Comparison of ENCODE assay signal across 11 mouse cellular contexts in genomic region chr14:122452701-122453387, GRCm38 (mm10). TPM values are rescaled to one million over a fixed set of nuclear protein-coding genes. Genes with fewer than 3 reads are reported as not detected.
A peak's percentile ranks its signal among the peaks of the same experiment; 100 is the strongest.
DNase-seq lines count a peak whose midpoint lies in the region; ATAC-seq and TF ChIP-seq lines count a peak whose summit lies in the region.
"Had no signal": no experiment of that assay in that cellular context is flagged by ENCODE, and none has a peak within 500 bp of the region (broad histone marks: within the 10 kb centered on the region; RNA-seq: fewer than 3 reads in every experiment).

No protein-coding gene starts in this region.

- H3K9ac ChIP-seq in embryonic facial prominence, embryonic 13.5 days = no peak overlapping the region
- H3K9ac ChIP-seq in hindbrain, embryonic 14.5 days = no peak overlapping the region
- H3K9ac ChIP-seq in neural tube, embryonic 11.5 days (ENCODE audit: low read length) = no peak overlapping the region
- H3K9ac ChIP-seq: stomach, embryonic 15.5 days had no signal

- H3K27me3 ChIP-seq in embryonic facial prominence, embryonic 13.5 days = peaks cover 76% of the 10 kb centered on the region
- H3K27me3 ChIP-seq in hindbrain, embryonic 14.5 days (ENCODE audit: control insufficient read depth, insufficient read depth, low read length) = peaks cover 73% of the 10 kb centered on the region
- H3K27me3 ChIP-seq in neural tube, embryonic 11.5 days (ENCODE audit: control insufficient read depth, insufficient read depth, low read length) = peaks cover 44% of the 10 kb centered on the region
- H3K27me3 ChIP-seq: Patski had no signal

- H3K9me3 ChIP-seq in embryonic facial prominence, embryonic 13.5 days = no peaks in the 10 kb centered on the region
- H3K9me3 ChIP-seq in hindbrain, embryonic 14.5 days (ENCODE audit: control insufficient read depth, low read length) = no peaks in the 10 kb centered on the region
- no peaks in the 10 kb centered on the region for H3K9me3 ChIP-seq in neural tube, embryonic 11.5 days (ENCODE audit: control insufficient read depth, low read length)
- H3K9me3 ChIP-seq: stomach, embryonic 15.5 days had no signal

- no peak for TF ChIP-seq CTCF in layer of hippocampus, adult 2 months (conservative IDR thresholded peaks at IDR 0.05)

- intact Hi-C loops in gastrocnemius, postnatal 36 days (cut with DNase I) = no loop called here

- H3K4me1 ChIP-seq in embryonic facial prominence, embryonic 13.5 days = peaks cover 35% of the 10 kb centered on the region
- H3K4me1 ChIP-seq in hindbrain, embryonic 14.5 days (replicated peaks; ENCODE audit: control insufficient read depth, insufficient read depth, low read length) = peaks cover 25% of the 10 kb centered on the region
- peaks cover 23% of the 10 kb centered on the region for H3K4me1 ChIP-seq in neural tube, embryonic 11.5 days (ENCODE audit: control insufficient read depth, insufficient read depth, low read length)

- ATAC-seq in embryonic facial prominence, embryonic 13.5 days (ENCODE audit: insufficient number of reproducible peaks, insufficient read depth, low FRiP score, low TSS enrichment, low read depth) = no peak
- ATAC-seq in hindbrain, embryonic 14.5 days (ENCODE audit: low FRiP score) = peak; percentile 24; the same call in 1 of the 2 replicates
- ATAC-seq in neural tube, embryonic 11.5 days (ENCODE audit: insufficient read depth, low FRiP score, low TSS enrichment) = peak; percentile 78

- no peaks in the 10 kb centered on the region for H3K36me3 ChIP-seq in embryonic facial prominence, embryonic 13.5 days
- H3K36me3 ChIP-seq in hindbrain, embryonic 14.5 days (replicated peaks; ENCODE audit: control insufficient read depth, insufficient read depth) = no peaks in the 10 kb centered on the region
- H3K36me3 ChIP-seq in neural tube, embryonic 11.5 days (ENCODE audit: control insufficient read depth, insufficient read depth, low read length) = no peaks in the 10 kb centered on the region
- H3K36me3 ChIP-seq: stomach, embryonic 15.5 days had no signal

- 21% methylated on average over 13 of the region's 13 CpGs for WGBS in embryonic facial prominence, embryonic 13.5 days
- 7% methylated on average over 13 of the region's 13 CpGs for WGBS in hindbrain, embryonic 14.5 days
- 11% methylated on average over 13 of the region's 13 CpGs for WGBS in neural tube, embryonic 11.5 days

- no peak overlapping the region; the same call in 1 of the 2 replicates for H3K4me3 ChIP-seq in layer of hippocampus, adult 2 months
- H3K4me3 ChIP-seq in embryonic facial prominence, embryonic 13.5 days = peak overlapping the region; percentile 33; the same call in 1 of the 2 replicates
- H3K4me3 ChIP-seq in hindbrain, embryonic 14.5 days (replicated peaks; ENCODE audit: low read length) = no peak overlapping the region
- H3K4me3 ChIP-seq in neural tube, embryonic 11.5 days (ENCODE audit: low read depth, low read length) = no peak overlapping the region

- H3K27ac ChIP-seq in layer of hippocampus, adult 2 months = peak overlapping the region; percentile 84
- no peak overlapping the region for H3K27ac ChIP-seq in embryonic facial prominence, embryonic 13.5 days
- H3K27ac ChIP-seq in hindbrain, embryonic 14.5 days = peak overlapping the region; percentile 77
- H3K27ac ChIP-seq in neural tube, embryonic 11.5 days (ENCODE audit: low read depth, low read length) = peak overlapping the region; percentile 79
- H3K27ac ChIP-seq: stomach, embryonic 15.5 days had no signal

- peak overlapping the region; percentile 60 for H3K4me2 ChIP-seq in embryonic facial prominence, embryonic 13.5 days
- H3K4me2 ChIP-seq in hindbrain, embryonic 14.5 days (replicated peaks) = peak overlapping the region; percentile 42
- peak overlapping the region; percentile 38 for H3K4me2 ChIP-seq in neural tube, embryonic 11.5 days (ENCODE audit: low read depth)

- DNase-seq in layer of hippocampus, adult 2 months (ENCODE audit: low spot score in 2 of 2) = no peak
- no peak for DNase-seq in layer of hippocampus, adult 9-10 months (ENCODE audit: low spot score)
- DNase-seq in hindbrain, embryonic 14.5 days (ENCODE audit: low spot score) = peak; percentile 49
- DNase-seq in neural tube, embryonic 11.5 days (ENCODE audit: low spot score) = peak; percentile 70
- no peak for DNase-seq in adrenal gland, adult 18-20 months (ENCODE audit: low spot score in 2 of 2)
- DNase-seq in frontal cortex, adult 2 months (ENCODE audit: extremely low spot score in 1 of 2, low spot score in 1 of 2) = no peak
- DNase-seq in gastrocnemius, postnatal 36 days = no peak

RNA-seq across cellular contexts. Expression of gene Gm5089, which starts 1.9 kb away (rescaled TPM):
- under 1 TPM; 0.17 to 0.36 TPM for total RNA-seq in layer of hippocampus, adult 2 months (2021)
- 0.22 and 0.59 TPM in 2 replicates for polyA plus RNA-seq in embryonic facial prominence, embryonic 13.5 days (2015; fragmentation: Nextera tagmentation; extraction: Ambion mirVana)
- 0.50 and 1.2 TPM in 2 replicates for polyA plus RNA-seq in hindbrain, embryonic 14.5 days (2014; fragmentation: Nextera tagmentation; extraction: Ambion mirVana)
- polyA plus RNA-seq in neural tube, embryonic 11.5 days (2014; fragmentation: Nextera tagmentation; extraction: Ambion mirVana) = 0.23 and 0.35 TPM in 2 replicates
- total RNA-seq in adrenal gland, adult 18-20 months (2021) = not detected
- polyA plus RNA-seq in frontal cortex, adult 2 months (2012; rRNA removed) = 0.06 and 0.10 TPM in 2 replicates
- total RNA-seq in gastrocnemius, postnatal 36 days (2021) = not detected
- total RNA-seq: heart, postnatal 10 days had no signal
- polyA plus RNA-seq: Patski; stomach, embryonic 15.5 days had no signal

RNA-seq across cellular contexts. Expression of gene Zic5, which starts 12.6 kb away (rescaled TPM):
- 1 to 10 TPM; 3.9 to 4.4 TPM for total RNA-seq in layer of hippocampus, adult 2 months (2021)
- polyA plus RNA-seq in embryonic facial prominence, embryonic 13.5 days (2015; fragmentation: Nextera tagmentation; extraction: Ambion mirVana) = 0.20 and 0.22 TPM in 2 replicates
- 11.6 and 14.0 TPM in 2 replicates for polyA plus RNA-seq in hindbrain, embryonic 14.5 days (2014; fragmentation: Nextera tagmentation; extraction: Ambion mirVana)
- 10.3 and 10.8 TPM in 2 replicates for polyA plus RNA-seq in neural tube, embryonic 11.5 days (2014; fragmentation: Nextera tagmentation; extraction: Ambion mirVana)
- total RNA-seq in adrenal gland, adult 18-20 months (2021) = not detected
- polyA plus RNA-seq in frontal cortex, adult 2 months (2012; rRNA removed) = 2.9 and 3.4 TPM in 2 replicates
- not detected for total RNA-seq in gastrocnemius, postnatal 36 days (2021)
- total RNA-seq: heart, postnatal 10 days had no signal
- polyA plus RNA-seq: stomach, embryonic 15.5 days had no signal

RNA-seq across cellular contexts. Expression of gene Zic2, which starts 22.4 kb away (rescaled TPM):
- 10 to 100 TPM; 17.7 to 21.9 TPM for total RNA-seq in layer of hippocampus, adult 2 months (2021)
- polyA plus RNA-seq in embryonic facial prominence, embryonic 13.5 days (2015; fragmentation: Nextera tagmentation; extraction: Ambion mirVana) = 0.35 and 0.48 TPM in 2 replicates
- 10.6 and 11.4 TPM in 2 replicates for polyA plus RNA-seq in hindbrain, embryonic 14.5 days (2014; fragmentation: Nextera tagmentation; extraction: Ambion mirVana)
- polyA plus RNA-seq in neural tube, embryonic 11.5 days (2014; fragmentation: Nextera tagmentation; extraction: Ambion mirVana) = 6.3 and 7.6 TPM in 2 replicates
- not detected for total RNA-seq in adrenal gland, adult 18-20 months (2021)
- polyA plus RNA-seq in frontal cortex, adult 2 months (2012; rRNA removed) = 21.3 and 21.5 TPM in 2 replicates
- not detected for total RNA-seq in gastrocnemius, postnatal 36 days (2021)
- total RNA-seq: heart, postnatal 10 days had no signal
- polyA plus RNA-seq: stomach, embryonic 15.5 days had no signal

RNA-seq across cellular contexts. Expression of gene Gm10837, which starts 37.5 kb away (rescaled TPM):
- total RNA-seq in layer of hippocampus, adult 2 months (2021) = not detected
- not detected in 2 replicates for polyA plus RNA-seq in embryonic facial prominence, embryonic 13.5 days (2015; fragmentation: Nextera tagmentation; extraction: Ambion mirVana)
- polyA plus RNA-seq in hindbrain, embryonic 14.5 days (2014; fragmentation: Nextera tagmentation; extraction: Ambion mirVana) = 0.31 and 0.95 TPM in 2 replicates
- 0.51 and 0.54 TPM in 2 replicates for polyA plus RNA-seq in neural tube, embryonic 11.5 days (2014; fragmentation: Nextera tagmentation; extraction: Ambion mirVana)
- not detected for total RNA-seq in adrenal gland, adult 18-20 months (2021)
- polyA plus RNA-seq in frontal cortex, adult 2 months (2012; rRNA removed) = not detected in 2 replicates
- not detected for total RNA-seq in gastrocnemius, postnatal 36 days (2021)
- total RNA-seq: heart, postnatal 10 days had no signal
- polyA plus RNA-seq: Patski; stomach, embryonic 15.5 days had no signal

Comparison
In these comparisons a context has a peak if more than half of its experiments do, and no peak if none do; other contexts are left out.
1. DNase-seq: peak in hindbrain, embryonic 14.5 days (single experiment) and neural tube, embryonic 11.5 days (single experiment); none in layer of hippocampus, adult 2 months (0 of 2), layer of hippocampus, adult 9-10 months (single experiment), adrenal gland, adult 18-20 months (0 of 2), frontal cortex, adult 2 months (0 of 2) and gastrocnemius, postnatal 36 days (0 of 2).
2. Peak in every context shown above with its lines, with median percentiles within 50 percentile points of each other: H3K4me2 ChIP-seq.